Mouse (Mus musculus): ENCODE measurements at regions not wholly inside any gene's neighbourhood (a gene's known extent, or its start where the extent isn't known, plus 50 kb on each side); places are given as distances from the start of the nearest gene placed in this dataset.

- H3K9ac ChIP-seq: no peak overlapping the region
- H3K4me1 ChIP-seq: peaks cover 20% of the 10 kb centered on the region; the same call in 1 of the 2 replicates
- H3K27ac ChIP-seq: no peak overlapping the region
- no peak overlapping the region for H3K4me3 ChIP-seq
- no peak overlapping the region for H3K4me2 ChIP-seq (replicated peaks)
- no peak for ATAC-seq (ENCODE audit: low FRiP score, low read depth)
- H3K9me3 ChIP-seq: no peaks in the 10 kb centered on the region
- no peaks in the 10 kb centered on the region for H3K27me3 ChIP-seq
- WGBS: 77% methylated on average over 4 of the region's 4 CpGs
- H3K36me3 ChIP-seq: no peaks in the 10 kb centered on the region
Measured at GRCm38 (mm10) chr13:63660431-63660830, 87.0 kb upstream of the Ptch1 start.

DNA sequence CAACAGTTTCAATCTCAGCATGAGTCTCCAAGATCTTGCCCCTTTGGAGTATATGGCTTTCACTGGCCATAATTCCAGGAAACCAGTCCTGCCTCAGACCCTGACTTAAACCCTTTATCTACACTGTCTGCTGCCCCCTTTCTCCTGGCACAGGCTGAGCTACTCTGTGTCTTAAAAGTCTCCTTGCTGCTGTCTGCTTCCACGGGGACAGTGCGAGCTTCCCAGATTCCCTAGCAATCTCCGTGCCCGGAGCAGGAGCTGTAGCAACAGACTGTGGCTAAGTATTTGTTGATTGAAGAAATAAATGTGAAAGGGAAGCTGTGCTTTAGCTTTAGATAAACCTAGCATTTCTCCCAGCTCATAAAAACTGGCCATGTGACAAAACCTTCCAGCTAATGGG is 95.2 kb upstream of the Ptch1 start:
- H3K4me2 ChIP-seq (replicated peaks): no peak overlapping the region
- no peaks in the 10 kb centered on the region for H3K9me3 ChIP-seq
- H3K27ac ChIP-seq: no peak overlapping the region
- no peak overlapping the region for H3K9ac ChIP-seq
- no peaks in the 10 kb centered on the region for H3K36me3 ChIP-seq
- 19% methylated on average over 4 of the region's 4 CpGs for WGBS
- no peak overlapping the region for H3K4me3 ChIP-seq
- H3K27me3 ChIP-seq: 0 out of 2 replicates have a peak, but pooled peaks cover 3% of the 10 kb centered on the region
- peaks cover 18% of the 10 kb centered on the region for H3K4me1 ChIP-seq
- no peak for ATAC-seq (ENCODE audit: low FRiP score, low read depth)

GRCm38 (mm10) chr13:63669031-63669430 is 95.6 kb upstream of the Ptch1 start:
- no peaks in the 10 kb centered on the region for H3K9me3 ChIP-seq
- no peak for ATAC-seq (ENCODE audit: low FRiP score, low read depth)
- 0 out of 2 replicates have a peak, but pooled peaks cover 3% of the 10 kb centered on the region for H3K27me3 ChIP-seq

GRCm38 (mm10) chr13:63672425-63672824 is 99.0 kb upstream of the Ptch1 start:
- Histone ChIP-seq H3K36me3 (no peaks in the 10 kb centered on the region), H3K27ac (0 out of 2 replicates have a peak overlapping the region, but pooled peaks have one; percentile 6), H3K9me3 (no peaks in the 10 kb centered on the region), H3K4me3 (no peak overlapping the region), H3K9ac (no peak overlapping the region), H3K4me1 (peaks cover 16% of the 10 kb centered on the region), H3K27me3 (0 out of 2 replicates have a peak, but pooled peaks cover 3% of the 10 kb centered on the region), H3K4me2 (replicated peaks) (no peak overlapping the region)
- no peak for ATAC-seq (ENCODE audit: low FRiP score, low read depth)
- WGBS: 56% methylated on average over 4 of the region's 4 CpGs

More at GRCm38 (mm10) chr13:63669031-63669430, 95.6 kb upstream of the Ptch1 start:
- no peaks in the 10 kb centered on the region for H3K36me3 ChIP-seq
- H3K4me2 ChIP-seq (replicated peaks): no peak overlapping the region
- H3K9ac ChIP-seq: no peak overlapping the region; the same call in 1 of the 2 replicates
- no peak overlapping the region for H3K27ac ChIP-seq
- 9% methylated on average over 2 of the region's 2 CpGs for WGBS
- H3K4me1 ChIP-seq: peaks cover 18% of the 10 kb centered on the region
- no peak overlapping the region for H3K4me3 ChIP-seq

GRCm38 (mm10) chr13:63677696-63678095 is 104.3 kb upstream of the Ptch1 start:
- Histone ChIP-seq H3K27me3 (no peaks in the 10 kb centered on the region), H3K36me3 (no peaks in the 10 kb centered on the region), H3K9me3 (no peaks in the 10 kb centered on the region), H3K9ac (no peak overlapping the region), H3K4me3 (no peak overlapping the region), H3K4me1 (no peaks in the 10 kb centered on the region), H3K27ac (no peak overlapping the region), H3K4me2 (replicated peaks) (no peak overlapping the region)
- WGBS: 59% methylated on average over 2 of the region's 2 CpGs
- no peak for ATAC-seq (ENCODE audit: low FRiP score, low read depth)

DNA sequence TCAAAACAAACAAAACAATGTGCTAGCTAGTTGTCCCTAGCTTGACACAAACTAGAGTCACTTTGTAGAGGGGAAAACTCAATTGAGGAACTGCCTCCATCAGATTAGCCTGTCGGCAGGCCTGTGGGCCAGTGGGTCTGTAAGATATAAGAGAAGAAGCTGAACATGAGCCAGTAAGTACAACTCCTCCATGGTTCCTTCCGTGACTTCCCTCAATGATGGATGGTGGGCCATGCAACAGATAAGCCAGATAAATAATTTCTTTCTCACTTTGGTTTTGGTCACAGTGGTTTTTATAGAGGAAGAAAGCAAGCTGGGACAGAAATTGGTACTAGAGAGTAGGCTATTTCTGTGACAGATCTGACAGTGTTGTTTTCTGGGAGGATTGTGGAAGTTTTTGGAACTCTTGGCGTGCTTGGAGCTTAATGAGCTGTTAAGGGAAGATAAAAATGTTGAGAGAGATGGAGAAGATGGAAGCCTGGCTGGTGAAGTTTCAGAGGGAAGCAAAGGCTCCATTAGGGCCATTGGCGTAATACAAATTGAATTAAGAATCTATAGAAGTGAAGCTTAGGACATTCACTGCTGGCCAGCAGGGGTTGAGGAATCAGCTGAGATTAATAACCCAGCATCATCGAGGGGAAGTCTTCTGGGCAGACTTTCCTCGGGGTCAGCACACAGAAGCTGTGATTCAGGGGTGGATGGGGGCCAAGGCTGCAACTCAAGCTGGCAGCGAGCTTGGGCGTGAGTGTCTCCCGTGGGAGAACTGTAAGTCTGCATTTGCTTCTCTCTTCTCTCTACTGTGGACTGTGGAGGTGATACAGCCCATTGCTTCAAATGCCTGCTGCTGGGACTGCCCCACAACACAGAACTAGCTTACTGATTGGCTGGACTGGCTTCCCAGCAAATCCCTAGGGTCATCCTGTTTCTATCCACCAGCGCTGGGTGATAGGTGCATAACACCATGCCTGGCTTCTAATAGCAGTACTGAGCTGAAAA is 105.2 kb upstream of the Ptch1 start:
- no peaks in the 10 kb centered on the region for H3K27me3 ChIP-seq
- no peak overlapping the region for H3K4me2 ChIP-seq (replicated peaks)
- WGBS: 75% methylated on average over 10 of the region's 10 CpGs
- no peak for ATAC-seq (ENCODE audit: low FRiP score, low read depth)
- no peak overlapping the region for H3K4me3 ChIP-seq
- H3K36me3 ChIP-seq: no peaks in the 10 kb centered on the region
- no peaks in the 10 kb centered on the region for H3K9me3 ChIP-seq
- no peaks in the 10 kb centered on the region for H3K4me1 ChIP-seq
- H3K27ac ChIP-seq: no peak overlapping the region
- H3K9ac ChIP-seq: no peak overlapping the region

GRCm38 (mm10) chr13:63682341-63682740 is 108.9 kb upstream of the Ptch1 start:
- Histone ChIP-seq H3K9ac (no peak overlapping the region), H3K4me2 (replicated peaks) (no peak overlapping the region), H3K36me3 (no peaks in the 10 kb centered on the region), H3K27ac (no peak overlapping the region), H3K27me3 (no peaks in the 10 kb centered on the region), H3K4me3 (no peak overlapping the region), H3K9me3 (no peaks in the 10 kb centered on the region), H3K4me1 (no peaks in the 10 kb centered on the region)
- 49% methylated on average over 4 of the region's 4 CpGs for WGBS
- no peak; the same call in 1 of the 2 replicates for ATAC-seq (ENCODE audit: low FRiP score, low read depth)

DNA sequence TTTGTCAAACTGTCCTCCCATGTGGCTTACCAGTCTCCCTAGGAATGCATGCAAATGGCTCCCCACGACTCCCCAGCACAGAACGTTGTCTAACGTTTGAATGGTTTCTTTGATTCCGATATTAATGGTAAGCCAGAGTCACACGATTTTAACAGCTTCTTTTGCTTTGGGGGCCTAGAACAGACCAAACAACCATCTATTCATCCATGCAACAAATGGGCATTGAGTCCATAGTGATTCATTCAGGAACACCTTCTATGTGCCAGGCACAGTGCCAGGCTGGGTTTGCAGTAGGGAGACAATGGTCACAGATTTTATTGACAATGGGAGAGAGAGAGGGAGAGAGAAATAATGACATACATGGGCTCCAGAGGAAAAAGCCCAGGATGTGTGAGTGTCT is 118.6 kb upstream of the Ptch1 start:
- no peak for ATAC-seq (ENCODE audit: low FRiP score, low read depth)

DNA sequence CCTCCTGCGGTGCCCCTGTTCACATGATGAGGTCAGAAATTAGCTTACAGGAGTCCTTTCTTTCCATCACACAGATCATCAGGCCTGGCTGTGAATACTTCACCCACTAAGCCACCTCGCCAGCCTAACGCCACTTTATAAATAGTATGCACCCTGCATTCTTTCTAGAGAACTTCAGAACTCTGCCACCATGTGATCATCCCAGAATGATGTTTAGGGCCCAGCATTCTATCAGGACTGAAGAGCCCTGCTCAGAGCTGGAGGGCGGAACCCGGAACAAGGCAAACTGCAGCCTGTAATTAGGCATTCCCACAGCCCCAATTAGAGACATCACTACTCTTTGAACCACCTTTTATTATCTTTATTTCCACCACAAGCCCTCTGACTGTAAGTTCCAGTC is 120.2 kb upstream of the Ptch1 start:
- no peak overlapping the region for H3K4me2 ChIP-seq (replicated peaks)
- H3K27me3 ChIP-seq: no peaks in the 10 kb centered on the region
- no peak overlapping the region for H3K4me3 ChIP-seq
- ATAC-seq (ENCODE audit: low FRiP score, low read depth): no peak
- no peak overlapping the region for H3K27ac ChIP-seq
- no peak overlapping the region for H3K9ac ChIP-seq
- H3K36me3 ChIP-seq: no peaks in the 10 kb centered on the region
- 63% methylated on average over 5 of the region's 5 CpGs for WGBS
- no peaks in the 10 kb centered on the region for H3K9me3 ChIP-seq
- no peaks in the 10 kb centered on the region for H3K4me1 ChIP-seq

More for the DNA sequence above, 118.6 kb upstream of the Ptch1 start:
- Histone ChIP-seq H3K27me3 (no peaks in the 10 kb centered on the region), H3K4me3 (no peak overlapping the region), H3K36me3 (no peaks in the 10 kb centered on the region), H3K4me2 (replicated peaks) (no peak overlapping the region), H3K4me1 (no peaks in the 10 kb centered on the region), H3K27ac (peak overlapping the region; percentile 34; the same call in 1 of the 2 replicates), H3K9me3 (no peaks in the 10 kb centered on the region), H3K9ac (no peak overlapping the region)
- 64% methylated on average over 5 of the region's 5 CpGs for WGBS

DNA sequence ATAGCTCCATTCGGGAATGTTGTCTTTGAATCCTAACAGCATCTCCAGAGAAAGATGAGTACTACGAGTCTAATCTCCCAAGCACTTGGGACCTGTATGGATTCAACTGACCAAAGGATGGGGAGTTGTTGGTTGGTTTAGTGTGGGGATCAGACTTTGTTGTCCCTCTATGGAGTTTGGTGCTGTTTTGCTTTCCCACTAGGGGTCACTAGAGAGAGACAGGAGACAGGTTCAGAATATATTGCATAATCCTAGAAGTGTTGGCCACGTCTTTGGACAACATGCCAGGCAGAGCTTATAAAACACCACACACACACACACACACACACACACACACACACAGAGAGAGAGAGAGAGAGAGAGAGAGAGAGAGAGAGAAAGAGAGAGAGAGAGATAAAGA is 118.6 kb upstream of the Ercc6l2 start:
- no peaks in the 10 kb centered on the region for H3K36me3 ChIP-seq
- H3K4me2 ChIP-seq (replicated peaks): no peak overlapping the region
- H3K27ac ChIP-seq: no peak overlapping the region
- H3K4me3 ChIP-seq: no peak overlapping the region
- H3K9ac ChIP-seq: no peak overlapping the region
- no peaks in the 10 kb centered on the region for H3K27me3 ChIP-seq
- ATAC-seq (ENCODE audit: low FRiP score, low read depth): no peak
- H3K4me1 ChIP-seq: peaks cover 9% of the 10 kb centered on the region
- no peaks in the 10 kb centered on the region for H3K9me3 ChIP-seq
- whole genome bisulfite sequencing: 58% methylated on average over 3 of the region's 3 CpGs

- Histone ChIP-seq H3K4me2 (replicated peaks) (no peak overlapping the region), H3K27me3 (no peaks in the 10 kb centered on the region), H3K36me3 (no peaks in the 10 kb centered on the region), H3K4me3 (no peak overlapping the region), H3K4me1 (peaks cover 21% of the 10 kb centered on the region), H3K9ac (no peak overlapping the region), H3K27ac (no peak overlapping the region), H3K9me3 (no peaks in the 10 kb centered on the region)
- no peak for ATAC-seq (ENCODE audit: low FRiP score, low read depth)
- WGBS: 80% methylated on average over 2 of the region's 2 CpGs
Measured at GRCm38 (mm10) chr13:63699624-63700023, 115.4 kb upstream of the Ercc6l2 start.

GRCm38 (mm10) chr13:63700747-63701146 is 114.3 kb upstream of the Ercc6l2 start:
- no peak for ATAC-seq (ENCODE audit: low FRiP score, low read depth)
- no peak overlapping the region for H3K4me3 ChIP-seq
- WGBS: 37% methylated on average over 3 of the region's 3 CpGs
- no peaks in the 10 kb centered on the region for H3K9me3 ChIP-seq
- H3K27me3 ChIP-seq: no peaks in the 10 kb centered on the region
- peaks cover 21% of the 10 kb centered on the region for H3K4me1 ChIP-seq
- peak overlapping the region; percentile 74 for H3K27ac ChIP-seq
- H3K4me2 ChIP-seq (replicated peaks): no peak overlapping the region
- no peak overlapping the region for H3K9ac ChIP-seq
- no peaks in the 10 kb centered on the region for H3K36me3 ChIP-seq

Measured in limb, embryonic 13.5 days (tissue).